Mouse (Mus musculus) embryonic stem cell, embryonic (primary cell): ENCODE results near the gene Zfp266.

Experiments used
- CTCF ChIA-PET, 4 experiments: fragments of 300-600 bp in 2 of 4; fragments of 350-600 bp in 2 of 4; sonication (Branson Sonifier 250); formaldehyde crosslinking; loops; one replicate each; lab custom pipeline; 2022; ENCODE audit warnings: inconsistent platforms in 2 of 4; lab: Charles Lee
- POLR2A ChIA-PET, 4 experiments: fragments of 300-600 bp in 2 of 4; fragments of 350-600 bp in 2 of 4; sonication (Branson Sonifier 250); formaldehyde crosslinking; loops; one replicate each; lab custom pipeline; 2022; ENCODE audit warnings: antibody characterized with exemption in 4 of 4, inconsistent platforms in 1 of 4; lab: Charles Lee

Zfp266 gene

GRCm38 (mm10) chr9:20512714-20513113 is 8.5 kb downstream of the Zfp266 start:
- ChIA-PET POLR2A (interaction anchor here in 1 of 4 experiments (1.1 to 1.6 kb wide), 3 partner anchors 9 to 32 kb away, joined by 3 to 7 read pairs (median 5); partner anchors contain the start of gene Zfp426), CTCF (no interaction called here)

GRCm38 (mm10) chr9:20511645-20512044 is 9.6 kb downstream of the Zfp266 start:
- POLR2A ChIA-PET, result interaction anchor here in 1 of 4 experiments (0.6 to 1.6 kb wide), 4 partner anchors 8 to 287 kb away, joined by 3 to 7 read pairs (median 6); partner anchors contain the start of gene Zfp426
- CTCF ChIA-PET, result no interaction called here

- ChIA-PET POLR2A (interaction anchor here in 2 of 4 experiments (0.6 to 1.9 kb wide), 12 partner anchors 9 to 217 kb away, joined by 3 to 10 read pairs (median 4); partner anchors contain the start of genes Ubl5 (in 1 of the 2), Zfp266 (in 1 of the 2) and Zfp426 (in 1 of the 2)), CTCF (interaction anchor here in 1 of 4 experiments (0.5 to 1.5 kb wide), 2 partner anchors 10 to 196 kb away, joined by 3 read pairs; partner anchors contain the start of gene Zfp266)
These were observed 10.9 kb downstream of the Zfp266 start for GRCm38 (mm10) chr9:20510346-20510745.

- CTCF ChIA-PET, result interaction anchor here in 1 of 4 experiments (1.5 kb wide), 1 partner anchor 11 kb away, joined by 3 read pairs; the partner anchor contains the start of gene Zfp266
- POLR2A ChIA-PET, result interaction anchor here in 2 of 4 experiments (0.6 to 1.9 kb wide), 12 partner anchors 8 to 157 kb away, joined by 3 to 10 read pairs (median 4); partner anchors contain the start of genes Zfp266 (in 2 of the 2), Ubl5 (in 1 of the 2) and Zfp426 (in 1 of the 2)
These were observed 11.5 kb downstream of the Zfp266 start for GRCm38 (mm10) chr9:20509676-20510075.

- CTCF ChIA-PET, result interaction anchor here in 1 of 4 experiments (1.7 kb wide), 1 partner anchor 157 kb away, joined by 4 read pairs; no protein-coding TSS in a partner anchor
- POLR2A ChIA-PET, result interaction anchor here in 2 of 4 experiments (1.1 to 4.4 kb wide), 11 partner anchors 8 to 138 kb away, joined by 4 to 24 read pairs (median 6); partner anchors contain the start of genes Zfp266 (in 2 of the 2), Ubl5 (in 1 of the 2) and Zfp426 (in 1 of the 2)
These were observed 16.4 kb downstream of the Zfp266 start for GRCm38 (mm10) chr9:20504801-20505200.

GRCm38 (mm10) chr9:20493281-20493680 is 27.9 kb downstream of the Zfp266 start:
- ChIA-PET POLR2A (interaction anchor here in 3 of 4 experiments (0.5 to 3.3 kb wide), 17 partner anchors 9 to 189 kb away, joined by 3 to 24 read pairs (median 3); partner anchors contain the start of gene Ubl5 (in 2 of the 3)), CTCF (no interaction called here)

- ChIA-PET CTCF (interaction anchor here in 1 of 4 experiments (0.6 kb wide), 1 partner anchor 41 kb away, joined by 3 read pairs; no protein-coding TSS in a partner anchor), POLR2A (interaction anchor here in 3 of 4 experiments (0.6 to 3.3 kb wide), 17 partner anchors 8 to 189 kb away, joined by 3 to 24 read pairs (median 3); partner anchors contain the start of gene Ubl5 (in 1 of the 3))
These were observed 28.5 kb downstream of the Zfp266 start, which contains the start of gene Zfp426 for GRCm38 (mm10) chr9:20492527-20493233. Zfp426 (minus strand) TSS chr9:20492746.

- POLR2A ChIA-PET, result interaction anchor here in 3 of 4 experiments (0.6 to 3.3 kb wide), 13 partner anchors 7 to 40 kb away, joined by 3 to 24 read pairs (median 3); no protein-coding TSS in a partner anchor
- CTCF ChIA-PET, result interaction anchor here in 1 of 4 experiments (0.6 kb wide), 1 partner anchor 41 kb away, joined by 3 read pairs; no protein-coding TSS in a partner anchor
These were observed 29.2 kb downstream of the Zfp266 start for GRCm38 (mm10) chr9:20491858-20492526.

- POLR2A ChIA-PET, result interaction anchor here in 1 of 4 experiments (1.3 to 1.9 kb wide), 3 partner anchors 31 to 192 kb away, joined by 3 to 7 read pairs (median 4); partner anchors contain the start of gene Zfp266
These were observed 31.7 kb downstream of the Zfp266 start for GRCm38 (mm10) chr9:20489536-20489935.

GRCm38 (mm10) chr9:20479396-20479795 is 41.8 kb downstream of the Zfp266 start:
- ChIA-PET CTCF (interaction anchor here in 1 of 4 experiments (0.6 kb wide), 1 partner anchor 48 kb away, joined by 3 read pairs; no protein-coding TSS in a partner anchor), POLR2A (interaction anchor here in 1 of 4 experiments (0.6 kb wide), 1 partner anchor 527 kb away, joined by 3 read pairs; no protein-coding TSS in a partner anchor)

More at GRCm38 (mm10) chr9:20489536-20489935, 31.7 kb downstream of the Zfp266 start:
- CTCF ChIA-PET, result no interaction called here

- ChIA-PET POLR2A (no interaction called here), CTCF (no interaction called here)
These were observed 44.6 kb downstream of the Zfp266 start for GRCm38 (mm10) chr9:20476632-20477031.

GRCm38 (mm10) chr9:20466761-20467442 is 54.3 kb downstream of the Zfp266 start:
- CTCF ChIA-PET, result interaction anchor here in 3 of 4 experiments (0.7 to 1.3 kb wide), 7 partner anchors 13 to 364 kb away, joined by 3 read pairs; no protein-coding TSS in a partner anchor
- POLR2A ChIA-PET, result interaction anchor here in 2 of 4 experiments (0.8 to 1.5 kb wide), 5 partner anchors 8 to 202 kb away, joined by 3 to 5 read pairs (median 4); partner anchors contain the start of gene Zfp266 (in 1 of the 2)

- ChIA-PET POLR2A (interaction anchor here (0.6 to 2.6 kb wide), 24 partner anchors 10 to 765 kb away, joined by 3 to 17 read pairs (median 3); partner anchors contain the start of genes Fbxl12 (in 2 of the 4), Zfp560 (in 2 of the 4), Pin1 (in 1 of the 4) and Ubl5 (in 1 of the 4)), CTCF (interaction anchor here in 1 of 4 experiments (0.8 kb wide), 1 partner anchor 281 kb away, joined by 3 read pairs; no protein-coding TSS in a partner anchor)
These were observed 61.6 kb downstream of the Zfp266 start, which contains the start of gene Zfp26 for GRCm38 (mm10) chr9:20459377-20460317. Zfp26 (minus strand) TSS chr9:20460162.

- CTCF ChIA-PET, result interaction anchor here in 1 of 4 experiments (0.9 kb wide), 1 partner anchor 14 kb away, joined by 3 read pairs; no protein-coding TSS in a partner anchor
These were observed 67.6 kb downstream of the Zfp266 start for GRCm38 (mm10) chr9:20453647-20454046.

GRCm38 (mm10) chr9:20451493-20451892 is 69.7 kb downstream of the Zfp266 start:
- ChIA-PET CTCF (interaction anchor here in 1 of 4 experiments (0.6 kb wide), 1 partner anchor 41 kb away, joined by 3 read pairs; no protein-coding TSS in a partner anchor), POLR2A (interaction anchor here in 1 of 4 experiments (0.6 to 1.7 kb wide), 4 partner anchors 10 to 215 kb away, joined by 4 to 6 read pairs (median 4); no protein-coding TSS in a partner anchor)

More at GRCm38 (mm10) chr9:20453647-20454046, 67.6 kb downstream of the Zfp266 start:
- POLR2A ChIA-PET, result interaction anchor here in 2 of 4 experiments (0.7 to 2.5 kb wide), 11 partner anchors 12 to 291 kb away, joined by 3 to 8 read pairs (median 4); partner anchors contain the start of genes Pin1 (in 2 of the 2), Ubl5 (in 1 of the 2), Zfp266 (in 1 of the 2) and Zfp426 (in 1 of the 2)
